Mouse (Mus musculus): ENCODE measurements around the gene Fanca.

DNA sequence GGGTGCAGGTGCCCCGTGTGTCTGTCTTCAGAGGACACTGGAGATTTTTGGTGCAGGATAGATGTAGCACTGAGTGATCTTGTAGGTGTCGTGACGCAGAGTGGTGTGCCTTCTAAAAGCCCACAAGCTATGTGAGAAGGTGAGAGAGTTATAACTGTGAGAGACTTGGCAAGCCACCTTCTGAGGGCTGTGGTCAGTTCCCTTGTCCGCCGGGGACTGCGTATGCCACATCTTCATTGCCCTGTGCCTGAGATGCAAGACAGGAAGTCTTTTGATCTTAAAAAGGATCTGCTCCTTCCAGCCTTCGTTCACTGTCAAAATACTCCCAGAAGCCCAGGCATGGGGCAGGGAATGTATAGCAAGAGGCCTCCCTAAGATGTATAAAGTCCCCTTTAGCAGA is 24.5 kb upstream of the Fanca start:
- no peak for TF ChIP-seq POLR2A (IDR thresholded peaks at IDR 0.05; ENCODE audit: insufficient read depth, low read length)
- TF ChIP-seq CTCF (IDR thresholded peaks at IDR 0.05; ENCODE audit: low read depth, low read length): no peak

Data from ES-Bruce4 (cell line).